ENCODE assay signal across 10 mouse cellular contexts in the genomic region with DNA sequence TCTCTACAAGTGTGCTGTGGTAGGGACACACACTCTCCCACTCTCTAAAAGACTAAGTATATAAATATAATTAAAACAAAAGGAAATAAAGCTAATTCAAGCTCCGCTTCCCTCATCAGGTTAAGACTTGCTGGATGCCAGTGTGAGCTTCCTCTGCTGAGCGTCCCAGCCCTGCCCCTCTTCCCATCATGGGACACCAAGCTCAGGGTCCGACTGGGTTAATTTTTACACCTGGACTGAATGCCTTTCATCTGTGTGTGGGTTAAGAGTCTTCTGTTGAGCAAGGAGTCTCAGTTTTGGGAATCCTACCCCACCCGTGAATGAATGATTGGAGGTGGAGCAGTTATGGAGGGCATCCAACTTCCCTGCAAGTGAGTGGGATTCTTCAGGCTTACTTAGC. TPM values are rescaled to one million over a fixed set of nuclear protein-coding genes. Genes with fewer than 3 reads are reported as not detected.
DNase-seq lines count a peak whose midpoint lies in the region; ATAC-seq and TF ChIP-seq lines count a peak whose summit lies in the region.
"Had no signal": no experiment of that assay in that cellular context is flagged by ENCODE, and none has a peak within 500 bp of the region (broad histone marks: within the 10 kb centered on the region; RNA-seq: fewer than 3 reads in every experiment).

No protein-coding gene starts in this region.

- H3K9ac ChIP-seq in lung, postnatal 0 days (replicated peaks; ENCODE audit: low read depth), result no peak overlapping the region
- H3K9ac ChIP-seq in hindbrain, embryonic 16.5 days (ENCODE audit: low read depth, low read length), result peak overlapping the region; percentile 62; the same call in 1 of the 2 replicates
- peak overlapping the region; percentile 54 for H3K9ac ChIP-seq in liver, embryonic 12.5 days

- H3K27ac ChIP-seq in lung, postnatal 0 days (ENCODE audit: low read length), result peak overlapping the region; percentile 86
- H3K27ac ChIP-seq in hindbrain, embryonic 16.5 days (ENCODE audit: low read depth, low read length), result no peak overlapping the region
- peak overlapping the region; percentile 90 for H3K27ac ChIP-seq in liver, embryonic 12.5 days
- H3K27ac ChIP-seq: left cerebral cortex, adult 2 months had no signal

- WGBS in lung, postnatal 0 days, result 54% methylated on average over 4 of the region's 4 CpGs
- 59% methylated on average over 4 of the region's 4 CpGs for WGBS in hindbrain, embryonic 16.5 days
- 62% methylated on average over 4 of the region's 4 CpGs for WGBS in liver, embryonic 12.5 days (ENCODE audit: insufficient replicate concordance)

- TF ChIP-seq CTCF in lung, postnatal 0 days (IDR thresholded peaks at IDR 0.05), result no peak

- H3K4me3 ChIP-seq in lung, postnatal 0 days (ENCODE audit: low read depth, low read length), result no peak overlapping the region
- peak overlapping the region; percentile 42 for H3K4me3 ChIP-seq in hindbrain, embryonic 16.5 days (ENCODE audit: low read length)
- H3K4me3 ChIP-seq in liver, embryonic 12.5 days, result peak overlapping the region; percentile 57

- no peak for DNase-seq in lung, postnatal 0 days (ENCODE audit: low spot score)
- DNase-seq in lung, postnatal 4 days, result no peak
- peak; percentile 81 for DNase-seq in yolk sac, embryonic 10.5 days (ENCODE audit: low spot score)
- DNase-seq in right cerebral cortex, postnatal 36 days (ENCODE audit: low spot score in 2 of 2), result no peak
- no peak for DNase-seq in frontal cortex, adult 2 months (ENCODE audit: extremely low spot score in 1 of 2, low spot score in 1 of 2)
- no peak for DNase-seq in left cerebral cortex, postnatal 36 days (ENCODE audit: low spot score in 2 of 2)

- peaks cover 9% of the 10 kb centered on the region; the same call in 1 of the 2 replicates for H3K4me1 ChIP-seq in lung, postnatal 0 days (ENCODE audit: insufficient read depth, low read depth, low read length)
- peaks cover 4% of the 10 kb centered on the region; the same call in 1 of the 2 replicates for H3K4me1 ChIP-seq in hindbrain, embryonic 16.5 days (ENCODE audit: control insufficient read depth, insufficient read depth, low read depth, low read length)
- peaks cover 84% of the 10 kb centered on the region for H3K4me1 ChIP-seq in liver, embryonic 12.5 days

- no peak for TF ChIP-seq EP300 in lung, postnatal 0 days (IDR thresholded peaks at IDR 0.05)

- ATAC-seq in lung, postnatal 0 days, result no peak
- no peak for ATAC-seq in hindbrain, embryonic 16.5 days
- no peak for ATAC-seq in liver, embryonic 12.5 days

- intact Hi-C loops in left cerebral cortex, postnatal 36 days (cut with DNase I), result no loop called here

- H3K27me3 ChIP-seq in lung, postnatal 0 days (replicated peaks; ENCODE audit: insufficient read depth, low read length), result no peaks in the 10 kb centered on the region
- no peaks in the 10 kb centered on the region for H3K27me3 ChIP-seq in hindbrain, embryonic 16.5 days (replicated peaks; ENCODE audit: control insufficient read depth, insufficient read depth, low read length)
- no peaks in the 10 kb centered on the region for H3K27me3 ChIP-seq in liver, embryonic 12.5 days (replicated peaks)

- H3K36me3 ChIP-seq in lung, postnatal 0 days (ENCODE audit: insufficient read depth, low read length), result no peaks in the 10 kb centered on the region
- H3K36me3 ChIP-seq in hindbrain, embryonic 16.5 days (ENCODE audit: control insufficient read depth, insufficient read depth, low read length), result no peaks in the 10 kb centered on the region
- no peaks in the 10 kb centered on the region for H3K36me3 ChIP-seq in liver, embryonic 12.5 days

- H3K9me3 ChIP-seq in lung, postnatal 0 days (ENCODE audit: low read length), result no peaks in the 10 kb centered on the region
- H3K9me3 ChIP-seq in hindbrain, embryonic 16.5 days (ENCODE audit: control insufficient read depth, low read length), result no peaks in the 10 kb centered on the region
- H3K9me3 ChIP-seq in liver, embryonic 12.5 days (replicated peaks), result no peaks in the 10 kb centered on the region

- peak overlapping the region; percentile 62 for H3K4me2 ChIP-seq in lung, postnatal 0 days (replicated peaks; ENCODE audit: low read depth, low read length)
- peak overlapping the region; percentile 75 for H3K4me2 ChIP-seq in hindbrain, embryonic 16.5 days (ENCODE audit: low read length)
- H3K4me2 ChIP-seq in liver, embryonic 12.5 days, result peak overlapping the region; percentile 80

RNA-seq across cellular contexts. Expression of gene 1700122O11Rik, which starts 35.6 kb away (rescaled TPM):
- not detected in 2 replicates for polyA plus RNA-seq in lung, postnatal 0 days (2015; fragmentation: Nextera tagmentation; extraction: Ambion mirVana)
- polyA plus RNA-seq in hindbrain, embryonic 16.5 days (2015; fragmentation: Nextera tagmentation; extraction: Ambion mirVana), result not detected in 2 replicates
- polyA plus RNA-seq in liver, embryonic 12.5 days (2016; fragmentation: Nextera tagmentation; extraction: Ambion mirVana), result not detected in 2 replicates
- polyA plus RNA-seq in frontal cortex, adult 2 months (2012; rRNA removed), result not detected in 2 replicates
- total RNA-seq in left cerebral cortex, postnatal 36 days (2021), result not detected
- total RNA-seq: left cerebral cortex, adult 2 months had no signal
- polyA plus RNA-seq: cerebellum, adult 2 months had no signal
